Comparison of ENCODE assay signal across 8 mouse cellular contexts in genomic region chr15:79440651-79441330, GRCm38 (mm10). TPM values are rescaled to one million over a fixed set of nuclear protein-coding genes. Genes with fewer than 3 reads are reported as not detected.
DNase-seq lines count a peak whose midpoint lies in the region; ATAC-seq and TF ChIP-seq lines count a peak whose summit lies in the region.

No protein-coding gene starts in this region.

- no peak for TF ChIP-seq EP300 in lung, postnatal 0 days (IDR thresholded peaks at IDR 0.05)

- 2% methylated on average over 11 of the region's 11 CpGs for WGBS in lung, postnatal 0 days
- 14% methylated on average over 11 of the region's 11 CpGs for WGBS in limb, embryonic 12.5 days
- WGBS in olfactory bulb, adult 2 months = 2% methylated on average over 11 of the region's 11 CpGs

- peak overlapping the region; percentile 98 for H3K27ac ChIP-seq in lung, postnatal 0 days (ENCODE audit: low read length)
- peak overlapping the region; percentile 98 for H3K27ac ChIP-seq in limb, embryonic 12.5 days
- peak overlapping the region; percentile 76 for H3K27ac ChIP-seq in olfactory bulb, adult 2 months (ENCODE audit: insufficient read depth, low read depth, low read length)

- H3K9me3 ChIP-seq in lung, postnatal 0 days (ENCODE audit: low read length) = no peaks in the 10 kb centered on the region
- no peaks in the 10 kb centered on the region for H3K9me3 ChIP-seq in limb, embryonic 12.5 days

- 0 out of 2 replicates have a peak, but pooled peaks cover 5% of the 10 kb centered on the region for H3K36me3 ChIP-seq in lung, postnatal 0 days (ENCODE audit: insufficient read depth, low read length)
- H3K36me3 ChIP-seq in limb, embryonic 12.5 days = peaks cover 31% of the 10 kb centered on the region

- peak overlapping the region; percentile 96 for H3K9ac ChIP-seq in lung, postnatal 0 days (replicated peaks; ENCODE audit: low read depth)
- peak overlapping the region; percentile 99 for H3K9ac ChIP-seq in limb, embryonic 12.5 days (replicated peaks)

- TF ChIP-seq CTCF in lung, postnatal 0 days (IDR thresholded peaks at IDR 0.05) = no peak
- no peak for TF ChIP-seq CTCF in olfactory bulb, adult 2 months (IDR thresholded peaks at IDR 0.05; ENCODE audit: insufficient read depth, low read depth, low read length)

- no peak for TF ChIP-seq POLR2A in olfactory bulb, adult 2 months (IDR thresholded peaks at IDR 0.05; ENCODE audit: insufficient read depth, low read depth, low read length)

- H3K27me3 ChIP-seq in lung, postnatal 0 days (replicated peaks; ENCODE audit: insufficient read depth, low read length) = no peaks in the 10 kb centered on the region
- no peaks in the 10 kb centered on the region for H3K27me3 ChIP-seq in limb, embryonic 12.5 days

- H3K4me3 ChIP-seq in lung, postnatal 0 days (ENCODE audit: low read depth, low read length) = peak overlapping the region; percentile 91
- H3K4me3 ChIP-seq in limb, embryonic 12.5 days (replicated peaks) = peak overlapping the region; percentile 92
- H3K4me3 ChIP-seq in olfactory bulb, adult 2 months (ENCODE audit: insufficient read depth, low read depth, low read length) = peak overlapping the region; percentile 87

- ATAC-seq in lung, postnatal 0 days = peak; percentile 23; the same call in 1 of the 2 replicates
- 0 out of 2 replicates have a peak, but pooled peaks have one; percentile 26 for ATAC-seq in limb, embryonic 12.5 days (ENCODE audit: insufficient number of reproducible peaks, insufficient read depth, low FRiP score, low TSS enrichment, low read depth)

- H3K4me1 ChIP-seq in lung, postnatal 0 days (ENCODE audit: insufficient read depth, low read depth, low read length) = peaks cover 38% of the 10 kb centered on the region
- H3K4me1 ChIP-seq in limb, embryonic 12.5 days (replicated peaks) = peaks cover 40% of the 10 kb centered on the region
- peaks cover 74% of the 10 kb centered on the region for H3K4me1 ChIP-seq in olfactory bulb, adult 2 months (ENCODE audit: control insufficient read depth, insufficient read depth, low read length)

- H3K4me2 ChIP-seq in lung, postnatal 0 days (replicated peaks; ENCODE audit: low read depth, low read length) = peak overlapping the region; percentile 81
- peak overlapping the region; percentile 91 for H3K4me2 ChIP-seq in limb, embryonic 12.5 days

- DNase-seq in adrenal gland, postnatal 14 days = peak; percentile 67
- DNase-seq in adrenal gland, postnatal 25 days = no peak
- DNase-seq in lung, postnatal 0 days (ENCODE audit: low spot score) = peak; percentile 61
- no peak for DNase-seq in lung, postnatal 4 days
- no peak for DNase-seq in layer of hippocampus, adult 8-10 months (ENCODE audit: low spot score in 2 of 2)
- no peak for DNase-seq in embryo, embryonic 9.5 days (ENCODE audit: extremely low spot score)

RNA-seq across cellular contexts. Expression of gene Csnk1e, which starts 14.6 kb away (rescaled TPM):
- 66.7 and 85.8 TPM in 2 replicates for total RNA-seq in adrenal gland, postnatal 14 days (2021)
- total RNA-seq in adrenal gland, postnatal 25 days (2021) = 92.0 and 115 TPM in 2 replicates
- 67.2 and 72.4 TPM in 2 replicates for polyA plus RNA-seq in lung, postnatal 0 days (2015; fragmentation: Nextera tagmentation; extraction: Ambion mirVana)
- polyA plus RNA-seq in limb, embryonic 12.5 days (2016; fragmentation: Nextera tagmentation; extraction: Ambion mirVana) = 148 and 158 TPM in 2 replicates
- polyA plus RNA-seq in olfactory bulb, adult 2 months (2012; ENCODE audit: insufficient read depth, insufficient read length, low replicate concordance, missing spikeins) = not detected in 2 replicates
- total RNA-seq in layer of hippocampus, adult 8-10 months (2022) = 100 to 1,000 TPM; 112 to 137 (median 123) TPM

RNA-seq across cellular contexts. Expression of gene Tmem184b, which starts 37.4 kb away (rescaled TPM):
- total RNA-seq in adrenal gland, postnatal 14 days (2021) = 45.2 and 48.0 TPM in 2 replicates
- total RNA-seq in adrenal gland, postnatal 25 days (2021) = 47.1 and 54.5 TPM in 2 replicates
- polyA plus RNA-seq in lung, postnatal 0 days (2015; fragmentation: Nextera tagmentation; extraction: Ambion mirVana) = 55.3 and 56.7 TPM in 2 replicates
- 54.7 and 63.8 TPM in 2 replicates for polyA plus RNA-seq in limb, embryonic 12.5 days (2016; fragmentation: Nextera tagmentation; extraction: Ambion mirVana)
- polyA plus RNA-seq in olfactory bulb, adult 2 months (2012; ENCODE audit: insufficient read depth, insufficient read length, low replicate concordance, missing spikeins) = not detected in 2 replicates
- 10 to 100 TPM; 52.5 to 66.5 (median 57.2) TPM for total RNA-seq in layer of hippocampus, adult 8-10 months (2022)

Comparison
In these comparisons a context has a peak if more than half of its experiments do, and no peak if none do; other contexts are left out.
1. DNase-seq: peak in adrenal gland, postnatal 14 days (single experiment) and lung, postnatal 0 days (single experiment); none in adrenal gland, postnatal 25 days (single experiment), lung, postnatal 4 days (0 of 2), layer of hippocampus, adult 8-10 months (0 of 2) and embryo, embryonic 9.5 days (single experiment).
2. Peak in every context shown above with its lines, with median percentiles within 50 percentile points of each other: H3K27ac ChIP-seq and H3K4me3 ChIP-seq.